Mouse (Mus musculus) hindbrain, embryonic 15.5 days (tissue): ENCODE results near the gene Il17ra. TPM values are rescaled to one million over a fixed set of nuclear protein-coding genes. Genes with fewer than 3 reads are reported as not detected.

ENCODE experiments used
- ATAC-seq: fragments of 200-750 bp; cut with Nextera tagmentation; 2 replicates; pipeline ENCODE4 v1.8.0; 2017; ENCODE audit warnings: low read depth, moderate number of reproducible peaks, moderate TSS enrichment; ENCODE audit not compliant: low FRiP score
- H3K27ac ChIP-seq: fragments of 300-500 bp; sonication (generic); replicated peaks from 2 replicates; pipeline ENCODE4 v1.5.1; 2015; ENCODE audit warnings: mild to moderate bottlenecking, inconsistent platforms
- H3K27me3 ChIP-seq: fragments of 300-500 bp; sonication (generic); 2 replicates; pipeline ENCODE4 v1.6.1; 2015; ENCODE audit warnings: control low read depth, inconsistent platforms
- H3K36me3 ChIP-seq: fragments of 300-500 bp; sonication (generic); 2 replicates; pipeline ENCODE4 v1.6.1; 2015; ENCODE audit warnings: control low read depth, inconsistent platforms
- H3K4me1 ChIP-seq: fragments of 300-500 bp; sonication (generic); replicated peaks from 2 replicates; pipeline ENCODE4 v1.6.1; 2015; ENCODE audit warnings: control low read depth, inconsistent platforms
- H3K4me2 ChIP-seq: fragments of 300-500 bp; sonication (generic); 2 replicates; pipeline ENCODE4 v1.6.1; 2015; ENCODE audit warnings: moderate library complexity, mild to moderate bottlenecking, inconsistent platforms
- H3K4me3 ChIP-seq: fragments of 300-500 bp; sonication (generic); 2 replicates; pipeline ENCODE4 v1.5.1; 2015; ENCODE audit warnings: mild to moderate bottlenecking, inconsistent platforms
- H3K9ac ChIP-seq: fragments of 300-500 bp; sonication (generic); 2 replicates; pipeline ENCODE4 v1.6.1; 2015; ENCODE audit warnings: inconsistent platforms
- H3K9me3 ChIP-seq: fragments of 300-500 bp; sonication (generic); 2 replicates; pipeline ENCODE4 v1.6.1; 2016; ENCODE audit warnings: control low read depth, inconsistent platforms
- WGBS: fragments of 180-500 bp; shearing (Covaris S2); methylation state at CpG from one replicate; pipeline ENCODE4 v1.1.7; 2015; 5-methylcytosine and 5-hydroxymethylcytosine counted together
- polyA plus RNA-seq: library from polyadenylated mRNA; unstranded; fragments of >200 nt; fragmentation: Nextera tagmentation; extraction: Ambion mirVana; gene quantifications from 2 replicates; pipeline ENCODE4 v1.2.1, GENCODE M21; 2015

Il17ra gene
- polyA plus RNA-seq: 5.7 and 6.0 TPM in 2 replicates

DNA sequence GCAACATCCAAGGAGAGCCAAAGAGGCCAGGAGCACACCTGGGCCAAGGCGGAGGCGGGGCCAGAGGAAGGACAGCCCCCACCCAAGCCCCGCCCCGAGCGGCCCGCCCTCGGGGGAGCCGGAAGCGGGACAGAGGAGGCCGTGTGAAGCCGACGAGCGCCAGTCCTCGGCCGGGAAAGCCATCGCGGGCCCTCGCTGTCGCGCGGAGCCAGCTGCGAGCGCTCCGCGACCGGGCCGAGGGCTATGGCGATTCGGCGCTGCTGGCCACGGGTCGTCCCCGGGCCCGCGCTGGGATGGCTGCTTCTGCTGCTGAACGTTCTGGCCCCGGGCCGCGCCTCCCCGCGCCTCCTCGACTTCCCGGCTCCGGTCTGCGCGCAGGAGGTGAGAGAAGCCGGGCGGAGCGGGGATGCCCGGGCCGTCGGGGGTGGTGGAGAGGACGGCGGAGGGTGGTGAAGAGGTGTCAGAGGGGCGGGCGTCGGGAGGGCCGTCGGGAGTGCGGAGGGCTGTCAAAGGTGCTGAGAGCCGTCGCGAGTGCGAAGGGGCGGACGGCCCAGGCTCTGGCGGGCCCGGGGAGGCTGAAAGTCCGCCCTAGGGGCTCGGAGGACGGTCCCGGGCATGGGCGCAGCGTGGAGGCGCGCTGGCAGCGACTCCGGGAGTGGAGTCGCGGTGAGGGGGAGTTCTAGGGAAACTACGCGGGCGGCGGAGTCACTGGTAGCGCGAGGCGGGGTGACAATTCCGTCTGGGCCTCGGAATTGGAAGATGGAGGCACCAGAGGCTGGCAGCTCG is at the start of gene Il17ra:
TSS of gene Il17ra (plus strand) at position 162 of the 786 bp plus-strand sequence.
- H3K4me3 ChIP-seq: peak within 1 kb of the TSS; percentile 55
- H3K27me3 ChIP-seq: peaks cover 7% of the 10 kb centered on the region; the same call in 1 of the 2 replicates
- H3K9ac ChIP-seq: peak within 1 kb of the TSS; percentile 43
- H3K27ac ChIP-seq: no peak within 1 kb of the TSS
- ATAC-seq: peak; percentile 79
- H3K4me2 ChIP-seq: peak within 1 kb of the TSS; percentile 62
- no peaks in the 10 kb centered on the region for H3K36me3 ChIP-seq
- H3K4me1 ChIP-seq: peaks cover 17% of the 10 kb centered on the region
- no peaks in the 10 kb centered on the region for H3K9me3 ChIP-seq
- under 1% methylated on average over 84 of the region's 90 CpGs for WGBS

DNA sequence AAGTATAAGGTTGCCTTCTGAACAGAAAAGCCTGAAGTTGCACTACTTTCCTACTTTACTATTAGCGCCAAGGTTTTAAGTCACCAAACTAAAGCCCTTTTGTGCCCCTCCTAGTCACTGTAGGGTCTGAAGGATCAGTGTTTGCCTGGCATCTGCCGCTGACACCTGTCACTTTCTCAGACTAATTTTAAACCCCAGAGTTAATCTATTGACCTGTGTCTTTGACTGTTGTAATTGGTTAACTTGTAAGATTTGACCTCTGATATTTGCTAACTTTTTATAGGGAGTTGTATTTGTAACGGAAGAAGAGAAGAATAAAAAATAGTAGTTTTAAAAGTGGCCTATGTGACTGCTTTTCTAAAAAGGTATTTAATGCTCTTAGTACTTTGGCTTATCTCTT is 24.9 kb upstream of the Il17ra start:
- no peak overlapping the region for H3K4me2 ChIP-seq
- no peaks in the 10 kb centered on the region for H3K27me3 ChIP-seq
- no peaks in the 10 kb centered on the region for H3K4me1 ChIP-seq
- peaks cover 52% of the 10 kb centered on the region for H3K36me3 ChIP-seq
- no peak overlapping the region for H3K27ac ChIP-seq
- no peaks in the 10 kb centered on the region for H3K9me3 ChIP-seq
- H3K9ac ChIP-seq: no peak overlapping the region
- no peak for ATAC-seq
- no peak overlapping the region for H3K4me3 ChIP-seq
- 94% methylated on average over 3 of the region's 3 CpGs for WGBS

DNA sequence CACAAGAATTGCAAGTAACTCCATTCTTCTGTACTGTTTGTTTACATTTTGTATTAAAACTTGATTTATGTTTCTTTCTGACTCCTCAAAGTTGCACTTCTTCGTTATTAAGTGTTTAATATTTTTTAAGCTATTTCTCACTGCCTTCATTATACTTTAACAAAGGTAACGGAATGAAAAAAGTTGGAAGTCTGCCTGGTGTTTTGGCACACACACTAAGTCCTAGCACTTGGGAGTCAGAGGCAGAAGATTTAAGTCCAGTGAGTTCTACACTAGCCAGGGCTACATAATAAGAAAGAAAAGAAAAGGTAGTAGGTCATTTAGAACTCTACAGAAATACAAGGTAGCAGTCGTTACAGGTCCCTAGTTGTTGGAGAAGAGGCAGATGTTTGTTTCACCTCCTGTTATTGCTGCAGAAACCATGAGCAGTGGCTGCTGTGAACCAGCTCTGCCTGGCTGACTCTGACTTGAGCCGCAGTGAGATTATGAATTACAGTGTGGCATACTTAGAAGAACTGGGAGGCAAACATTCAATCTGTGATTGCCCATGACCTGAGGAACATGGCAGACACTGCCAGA is 20.8 kb upstream of the Il17ra start:
- no peak for ATAC-seq
- no peak overlapping the region for H3K9ac ChIP-seq
- H3K27ac ChIP-seq: no peak overlapping the region
- no peak overlapping the region for H3K4me3 ChIP-seq
- no peaks in the 10 kb centered on the region for H3K4me1 ChIP-seq
- no peaks in the 10 kb centered on the region for H3K9me3 ChIP-seq
- no peaks in the 10 kb centered on the region for H3K27me3 ChIP-seq
- H3K36me3 ChIP-seq: peaks cover 31% of the 10 kb centered on the region
- H3K4me2 ChIP-seq: no peak overlapping the region
- 79% methylated on average over 4 of the region's 4 CpGs for WGBS

DNA sequence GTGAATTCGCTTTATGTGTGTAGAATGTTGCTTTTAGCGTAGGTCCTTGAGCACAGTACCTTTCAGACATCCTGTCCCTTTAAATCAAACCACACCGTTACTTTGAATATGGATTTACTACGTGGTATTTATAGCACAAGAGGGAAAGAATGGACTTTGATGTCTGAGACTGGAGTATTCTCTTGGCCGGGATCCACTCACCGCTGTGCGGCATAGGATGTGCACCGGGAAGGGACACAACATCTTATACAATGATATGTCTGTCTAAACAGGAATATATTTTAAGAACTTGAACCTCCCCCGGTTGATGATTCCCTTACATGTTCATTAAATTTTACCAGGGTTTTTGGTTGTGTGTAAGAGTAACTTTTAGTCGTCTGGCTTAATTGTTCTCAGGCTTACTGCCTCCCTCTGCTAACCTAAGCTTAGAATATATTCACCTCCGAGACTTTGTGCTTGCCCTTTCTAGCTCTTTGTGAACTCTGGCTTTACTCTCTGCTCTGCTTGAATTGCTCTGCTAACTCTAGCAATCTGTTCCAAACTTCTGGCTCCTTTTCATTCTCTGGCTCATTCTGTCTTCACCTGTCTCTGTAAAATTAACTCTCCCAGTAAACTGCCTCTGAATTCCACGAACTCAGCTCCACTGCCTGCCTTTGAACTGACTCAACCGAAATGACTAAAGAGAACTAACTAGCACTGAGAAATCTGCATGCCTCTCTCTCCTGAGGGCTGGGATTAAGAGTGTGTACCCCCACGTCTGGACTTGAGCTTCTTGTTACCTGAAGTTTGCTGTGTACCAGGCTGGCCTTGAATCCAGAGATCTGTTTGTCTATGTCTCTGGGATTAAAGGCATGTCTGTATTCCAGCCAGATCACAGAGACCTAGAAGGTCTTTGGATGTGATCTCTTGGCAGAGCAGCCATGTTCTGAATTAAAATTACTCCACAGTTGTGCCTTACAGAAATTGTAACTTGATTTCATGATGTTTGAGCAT is 19.4 kb upstream of the Il17ra start:
- Histone ChIP-seq H3K9me3 (no peaks in the 10 kb centered on the region), H3K4me2 (no peak overlapping the region), H3K4me3 (no peak overlapping the region), H3K36me3 (peaks cover 21% of the 10 kb centered on the region), H3K4me1 (no peaks in the 10 kb centered on the region), H3K27ac (no peak overlapping the region), H3K27me3 (no peaks in the 10 kb centered on the region), H3K9ac (no peak overlapping the region)
- 79% methylated on average over 14 of the region's 14 CpGs for WGBS
- no peak for ATAC-seq

DNA sequence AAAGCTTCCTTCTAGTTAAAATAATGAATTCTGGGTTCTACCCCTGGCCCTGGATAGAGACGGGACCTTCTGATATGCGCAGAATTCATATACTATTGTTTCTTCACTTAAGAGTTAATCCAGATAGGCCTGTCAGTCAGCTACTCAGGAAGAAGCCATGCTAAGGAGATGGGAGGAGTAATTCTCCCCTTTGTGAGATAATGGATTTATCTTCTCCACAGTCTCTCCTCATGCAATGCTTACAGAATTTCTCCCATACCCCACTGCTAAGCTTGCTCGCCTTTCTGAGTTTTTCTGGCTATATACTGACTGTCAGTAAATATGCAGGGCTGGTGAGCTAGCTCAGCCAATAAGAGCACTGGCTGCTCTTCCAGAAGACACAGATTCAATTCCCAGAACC is 12.8 kb upstream of the Il17ra start:
- WGBS: 93% methylated on average over 3 of the region's 3 CpGs
- Histone ChIP-seq H3K9me3 (no peaks in the 10 kb centered on the region), H3K27ac (no peak overlapping the region), H3K36me3 (no peaks in the 10 kb centered on the region), H3K4me2 (no peak overlapping the region), H3K4me3 (no peak overlapping the region), H3K9ac (no peak overlapping the region), H3K27me3 (no peaks in the 10 kb centered on the region), H3K4me1 (no peaks in the 10 kb centered on the region)
- no peak for ATAC-seq

DNA sequence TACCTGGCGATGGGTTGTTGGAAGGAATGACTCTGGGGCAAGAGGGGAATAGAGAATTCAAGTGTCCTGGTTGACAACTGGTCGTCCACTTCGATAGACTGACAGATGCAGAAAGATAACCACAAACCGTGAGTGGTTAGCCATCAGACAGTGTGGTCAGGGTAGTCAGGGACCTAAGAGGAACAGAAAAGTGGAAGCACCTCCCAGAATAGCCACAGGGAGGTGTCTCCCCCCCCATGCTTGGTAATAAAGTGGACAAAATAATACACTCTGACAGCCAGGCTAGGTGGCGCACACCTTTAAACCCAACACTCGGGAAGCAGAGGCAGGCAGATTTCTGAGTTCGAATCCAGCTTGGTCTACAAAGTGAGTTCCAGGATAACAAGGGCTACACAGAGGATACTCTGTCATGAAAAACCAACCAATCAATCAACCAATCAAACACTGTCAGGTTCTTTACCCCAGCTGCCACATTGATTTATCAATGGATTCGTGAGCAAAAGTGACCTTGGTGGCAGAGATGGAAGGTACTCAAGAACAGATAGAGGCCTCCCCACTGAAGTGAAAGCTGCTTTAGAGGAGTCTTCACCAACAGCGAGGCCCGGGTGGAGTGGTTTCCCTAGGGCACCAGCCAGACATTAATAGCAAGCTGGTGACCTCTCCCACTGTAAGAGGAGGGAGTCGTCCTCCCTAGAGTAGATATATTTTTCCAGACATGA is 10.5 kb upstream of the Il17ra start:
- Histone ChIP-seq H3K9me3 (no peaks in the 10 kb centered on the region), H3K4me3 (no peak overlapping the region), H3K27me3 (no peaks in the 10 kb centered on the region), H3K9ac (no peak overlapping the region), H3K4me1 (no peaks in the 10 kb centered on the region), H3K36me3 (no peaks in the 10 kb centered on the region), H3K27ac (no peak overlapping the region), H3K4me2 (no peak overlapping the region)
- ATAC-seq: no peak
- 86% methylated on average over 11 of the region's 11 CpGs for WGBS

DNA sequence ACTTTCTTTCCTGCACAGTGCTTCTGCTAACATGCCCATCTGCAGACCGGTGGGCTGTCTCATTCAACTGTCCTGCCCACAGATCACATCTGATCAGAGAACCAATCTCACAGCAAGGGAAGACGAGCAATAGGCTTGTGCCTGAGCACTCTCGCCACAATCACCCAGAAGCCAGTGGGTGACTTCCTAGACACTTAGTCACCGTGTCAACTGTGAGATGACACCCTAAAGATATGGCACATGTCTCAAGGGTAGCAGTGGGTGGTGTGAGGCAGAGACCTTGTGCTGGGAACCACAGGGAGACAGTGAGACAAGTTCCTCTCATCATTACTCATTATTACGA is 10.0 kb upstream of the Il17ra start:
- Histone ChIP-seq H3K9me3 (no peaks in the 10 kb centered on the region), H3K4me1 (no peaks in the 10 kb centered on the region), H3K27ac (no peak overlapping the region), H3K9ac (no peak overlapping the region), H3K36me3 (no peaks in the 10 kb centered on the region), H3K27me3 (no peaks in the 10 kb centered on the region), H3K4me2 (no peak overlapping the region), H3K4me3 (no peak overlapping the region)
- ATAC-seq: no peak
- 86% methylated on average over 5 of the region's 5 CpGs for WGBS

DNA sequence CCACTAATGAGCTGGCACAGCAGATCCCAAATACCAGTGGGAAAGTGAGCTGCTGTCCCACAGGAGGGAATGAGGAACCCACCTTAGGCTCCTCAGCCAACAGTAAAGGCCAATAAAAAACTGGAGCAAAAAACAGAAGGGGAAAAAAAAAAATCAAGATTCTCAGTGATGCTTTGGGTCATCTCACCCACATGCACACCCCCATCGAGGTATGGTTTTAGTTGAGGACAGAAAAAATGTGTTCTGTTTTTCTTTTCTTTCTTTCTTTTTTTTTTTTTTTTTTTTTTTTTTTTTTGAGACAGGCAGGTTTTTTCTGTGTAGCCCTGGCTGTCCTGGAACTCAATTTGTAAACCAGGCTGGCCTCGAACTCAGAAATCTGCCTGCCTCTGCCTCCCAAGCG is 9.5 kb upstream of the Il17ra start:
- no peak for ATAC-seq
- 97% methylated on average over 3 of the region's 3 CpGs for WGBS
- Histone ChIP-seq H3K27ac (no peak overlapping the region), H3K4me3 (no peak overlapping the region), H3K36me3 (no peaks in the 10 kb centered on the region), H3K27me3 (no peaks in the 10 kb centered on the region), H3K9me3 (no peaks in the 10 kb centered on the region), H3K4me2 (no peak overlapping the region), H3K9ac (no peak overlapping the region), H3K4me1 (no peaks in the 10 kb centered on the region)

DNA sequence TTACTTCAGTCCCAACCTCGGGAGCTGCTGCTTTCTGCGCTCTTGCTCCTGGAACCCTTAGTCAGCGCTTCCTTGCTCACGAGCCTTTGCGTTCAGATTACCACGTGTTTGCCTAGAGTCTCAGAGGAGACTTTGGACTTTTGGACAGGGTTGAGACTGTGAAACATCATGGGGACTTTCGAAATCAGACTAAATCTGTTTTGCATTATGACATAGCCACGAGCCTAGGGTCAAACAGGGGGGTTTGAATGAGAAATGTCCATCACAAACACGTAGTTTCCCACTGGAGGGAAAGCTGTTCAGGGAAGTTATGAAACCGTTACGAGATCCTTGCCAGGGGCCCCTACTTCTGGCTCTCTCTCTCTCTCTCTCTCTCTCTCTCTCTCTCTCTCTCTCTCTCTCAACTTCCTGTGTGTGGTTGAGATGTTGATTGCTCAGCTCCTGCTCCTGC is 8.4 kb upstream of the Il17ra start:
- no peaks in the 10 kb centered on the region for H3K27me3 ChIP-seq
- H3K9ac ChIP-seq: no peak overlapping the region
- H3K4me2 ChIP-seq: no peak overlapping the region
- H3K9me3 ChIP-seq: no peaks in the 10 kb centered on the region
- ATAC-seq: no peak
- no peak overlapping the region for H3K4me3 ChIP-seq
- H3K4me1 ChIP-seq: no peaks in the 10 kb centered on the region
- H3K36me3 ChIP-seq: no peaks in the 10 kb centered on the region
- WGBS: 75% methylated on average over 11 of the region's 11 CpGs
- no peak overlapping the region for H3K27ac ChIP-seq

DNA sequence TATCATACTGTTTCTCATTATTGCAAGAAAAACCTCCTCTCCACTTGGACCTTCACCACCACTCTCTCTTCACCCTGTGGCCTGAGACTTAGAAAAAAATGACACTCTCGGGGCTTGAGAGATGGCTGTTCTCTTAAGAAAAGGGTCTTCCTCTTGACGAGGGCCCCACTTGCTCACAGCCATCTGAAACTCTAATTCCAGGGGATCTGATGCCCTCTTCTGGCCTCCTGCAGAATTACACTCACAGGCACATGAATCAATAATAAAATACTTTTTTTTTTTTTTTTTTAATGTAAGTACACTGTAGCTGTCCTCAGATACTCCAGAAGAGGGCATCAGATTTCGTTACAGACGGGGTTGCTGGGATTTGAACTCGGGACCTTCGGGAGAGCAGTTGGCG is 6.0 kb upstream of the Il17ra start:
- no peaks in the 10 kb centered on the region for H3K36me3 ChIP-seq
- H3K9me3 ChIP-seq: no peaks in the 10 kb centered on the region

DNA sequence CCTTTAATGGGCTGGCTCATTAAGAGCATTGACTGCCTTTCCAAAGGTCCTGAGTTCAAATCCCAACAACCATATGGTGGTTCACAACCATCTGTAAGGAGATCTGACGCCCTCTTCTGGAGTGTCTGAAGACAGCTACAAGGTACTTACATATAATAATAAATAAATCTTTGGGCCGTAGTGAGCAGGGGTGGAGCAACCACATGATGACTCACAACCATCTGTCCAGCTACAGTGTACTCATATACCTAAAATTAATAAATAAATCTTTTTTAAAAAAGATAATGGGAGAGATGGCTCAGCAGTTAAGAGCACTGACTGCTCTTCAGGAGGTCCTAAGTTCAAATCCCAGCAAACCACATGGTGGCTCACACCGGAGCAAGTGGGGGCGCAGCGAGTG is 5.3 kb upstream of the Il17ra start:
- WGBS: 94% methylated on average over 5 of the region's 5 CpGs
- Histone ChIP-seq H3K4me2 (no peak overlapping the region), H3K9ac (no peak overlapping the region), H3K4me1 (peaks cover under 1% of the 10 kb centered on the region; the same call in 1 of the 2 replicates), H3K9me3 (no peaks in the 10 kb centered on the region), H3K4me3 (no peak overlapping the region), H3K36me3 (no peaks in the 10 kb centered on the region), H3K27me3 (peaks cover 7% of the 10 kb centered on the region; the same call in 1 of the 2 replicates), H3K27ac (no peak overlapping the region)
- ATAC-seq: no peak

More for the DNA sequence above, 6.0 kb upstream of the Il17ra start:
- WGBS: 64% methylated on average over 7 of the region's 7 CpGs
- peaks cover 7% of the 10 kb centered on the region; the same call in 1 of the 2 replicates for H3K27me3 ChIP-seq
- H3K9ac ChIP-seq: no peak overlapping the region
- no peak overlapping the region for H3K27ac ChIP-seq
- H3K4me2 ChIP-seq: no peak overlapping the region
- ATAC-seq: no peak
- H3K4me3 ChIP-seq: no peak overlapping the region
- no peaks in the 10 kb centered on the region for H3K4me1 ChIP-seq
